ENCODE assay signal across 8 mouse cellular contexts in the genomic region with DNA sequence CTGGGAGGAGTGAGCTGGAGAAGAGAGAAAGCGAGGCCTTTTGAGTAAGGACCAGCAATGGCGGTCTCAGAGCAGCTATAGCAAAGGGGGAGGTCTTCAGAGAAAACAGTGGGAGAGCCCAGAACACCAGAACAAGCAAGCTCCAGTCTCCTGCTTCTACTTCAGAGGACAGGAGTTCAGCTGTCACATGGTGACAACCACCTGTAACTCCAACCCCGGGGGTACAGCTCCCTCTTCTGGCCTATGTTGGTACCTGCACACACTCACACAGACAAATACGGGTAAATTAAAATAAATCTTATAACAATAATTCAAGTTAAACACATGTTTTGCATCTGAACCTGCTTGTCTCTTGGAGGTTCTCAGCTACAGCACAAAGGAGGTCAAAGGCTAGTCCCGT. TPM values are rescaled to one million over a fixed set of nuclear protein-coding genes. Genes with fewer than 3 reads are reported as not detected.
A peak's percentile ranks its signal among the peaks of the same experiment; 100 is the strongest.
DNase-seq lines count a peak whose midpoint lies in the region; ATAC-seq and TF ChIP-seq lines count a peak whose summit lies in the region.

No protein-coding gene starts in this region.

- H3K9me3 ChIP-seq in midbrain, embryonic 11.5 days (ENCODE audit: control insufficient read depth, low read length), result no peaks in the 10 kb centered on the region
- no peaks in the 10 kb centered on the region for H3K9me3 ChIP-seq in midbrain, embryonic 15.5 days
- H3K9me3 ChIP-seq in kidney, embryonic 16.5 days (ENCODE audit: low read length), result no peaks in the 10 kb centered on the region

- H3K4me3 ChIP-seq in midbrain, embryonic 11.5 days (ENCODE audit: low read depth, low read length), result no peak overlapping the region
- H3K4me3 ChIP-seq in midbrain, embryonic 15.5 days, result no peak overlapping the region
- no peak overlapping the region for H3K4me3 ChIP-seq in kidney, embryonic 16.5 days (ENCODE audit: low read length)

- CTCF ChIA-PET in Patski (lab: Charles Lee), result interaction anchor here (0.7 to 1.8 kb wide), 12 partner anchors 16 to 81 kb away, joined by 3 to 11 read pairs (median 4); partner anchors contain the start of genes Cgref1 and Khk

- peak; percentile 91 for DNase-seq in midbrain, embryonic 11.5 days (ENCODE audit: low spot score, missing footprints)
- no peak for DNase-seq in Patski (ENCODE audit: low read depth, low spot score)
- DNase-seq in embryo, embryonic 11 days, result peak; percentile 60
- peak; percentile 58 for DNase-seq in mesoderm, embryonic 11.5 days (ENCODE audit: low read depth, low spot score)
- peak; percentile 62 for DNase-seq in yolk sac, embryonic 10.5 days (ENCODE audit: low spot score)
- DNase-seq in frontal cortex, postnatal 10 days (ENCODE audit: low spot score in 2 of 2), result no peak

- in situ Hi-C loops in Patski (cut with MboI; ENCODE audit: low pct_unique_long_range_greater_than_20kb), result no loop called here

- POLR2A ChIA-PET in Patski (lab: Charles Lee), result interaction anchor here (1.1 kb wide), 1 partner anchor 39 kb away, joined by 9 read pairs; no protein-coding TSS in a partner anchor

- peak; percentile 81 for TF ChIP-seq CTCF in Patski (IDR thresholded peaks at IDR 0.05)

- no peaks in the 10 kb centered on the region for H3K27me3 ChIP-seq in midbrain, embryonic 11.5 days (ENCODE audit: control insufficient read depth, insufficient read depth, low read length)
- no peaks in the 10 kb centered on the region for H3K27me3 ChIP-seq in midbrain, embryonic 15.5 days (replicated peaks)
- H3K27me3 ChIP-seq in Patski, result no peaks in the 10 kb centered on the region
- H3K27me3 ChIP-seq in kidney, embryonic 16.5 days (ENCODE audit: insufficient read depth, low read length), result no peaks in the 10 kb centered on the region

- H3K36me3 ChIP-seq in midbrain, embryonic 11.5 days (ENCODE audit: control insufficient read depth, insufficient read depth, low read length), result no peaks in the 10 kb centered on the region
- H3K36me3 ChIP-seq in midbrain, embryonic 15.5 days (replicated peaks), result no peaks in the 10 kb centered on the region
- H3K36me3 ChIP-seq in kidney, embryonic 16.5 days (ENCODE audit: insufficient read depth, low read length), result no peaks in the 10 kb centered on the region

- H3K4me1 ChIP-seq in midbrain, embryonic 11.5 days (ENCODE audit: control insufficient read depth, insufficient read depth, low read length), result no peaks in the 10 kb centered on the region
- H3K4me1 ChIP-seq in midbrain, embryonic 15.5 days, result no peaks in the 10 kb centered on the region
- H3K4me1 ChIP-seq in kidney, embryonic 16.5 days (ENCODE audit: insufficient read depth, low read length), result no peaks in the 10 kb centered on the region

- H3K4me2 ChIP-seq in midbrain, embryonic 11.5 days, result no peak overlapping the region
- no peak overlapping the region for H3K4me2 ChIP-seq in midbrain, embryonic 15.5 days
- H3K4me2 ChIP-seq in kidney, embryonic 16.5 days (replicated peaks; ENCODE audit: low read depth, low read length), result no peak overlapping the region

- H3K27ac ChIP-seq in midbrain, embryonic 11.5 days (ENCODE audit: low read depth, low read length), result no peak overlapping the region
- H3K27ac ChIP-seq in midbrain, embryonic 15.5 days, result no peak overlapping the region
- no peak overlapping the region for H3K27ac ChIP-seq in kidney, embryonic 16.5 days (ENCODE audit: low read length)

- H3K9ac ChIP-seq in midbrain, embryonic 11.5 days (ENCODE audit: low read length), result no peak overlapping the region
- H3K9ac ChIP-seq in midbrain, embryonic 15.5 days, result no peak overlapping the region
- no peak overlapping the region for H3K9ac ChIP-seq in kidney, embryonic 16.5 days (replicated peaks; ENCODE audit: low read length)

- ATAC-seq in midbrain, embryonic 11.5 days (ENCODE audit: low FRiP score), result no peak
- ATAC-seq in midbrain, embryonic 15.5 days (replicated peaks), result no peak
- ATAC-seq in Patski, result no peak
- ATAC-seq in kidney, embryonic 16.5 days (ENCODE audit: low FRiP score, low TSS enrichment), result 0 out of 2 replicates have a peak, but pooled peaks have one; percentile 27

- WGBS in midbrain, embryonic 11.5 days, result 15% methylated on average over 5 of the region's 5 CpGs
- 19% methylated on average over 5 of the region's 5 CpGs for WGBS in midbrain, embryonic 15.5 days
- 19% methylated on average over 5 of the region's 5 CpGs for WGBS in kidney, embryonic 16.5 days

RNA-seq across cellular contexts. Expression of gene Tcf23, which starts 29.8 kb away (rescaled TPM):
- polyA plus RNA-seq in midbrain, embryonic 11.5 days (2014; fragmentation: Nextera tagmentation; extraction: Ambion mirVana), result not detected in 2 replicates
- polyA plus RNA-seq in midbrain, embryonic 15.5 days (2015; fragmentation: Nextera tagmentation; extraction: Ambion mirVana), result 0.08 TPM in 1 of 2 replicates, not detected in the other
- not detected for polyA plus RNA-seq in Patski (2021)
- 1.9 and 2.2 TPM in 2 replicates for polyA plus RNA-seq in kidney, embryonic 16.5 days (2015; fragmentation: Nextera tagmentation; extraction: Ambion mirVana)

RNA-seq across cellular contexts. Expression of gene Preb, which starts 38.1 kb away (rescaled TPM):
- 89.4 and 91.0 TPM in 2 replicates for polyA plus RNA-seq in midbrain, embryonic 11.5 days (2014; fragmentation: Nextera tagmentation; extraction: Ambion mirVana)
- 110 and 113 TPM in 2 replicates for polyA plus RNA-seq in midbrain, embryonic 15.5 days (2015; fragmentation: Nextera tagmentation; extraction: Ambion mirVana)
- 226 TPM for polyA plus RNA-seq in Patski (2021)
- 172 TPM in 2 replicates for polyA plus RNA-seq in kidney, embryonic 16.5 days (2015; fragmentation: Nextera tagmentation; extraction: Ambion mirVana)

RNA-seq across cellular contexts. Expression of gene Atraid, which starts 49.8 kb away (rescaled TPM):
- polyA plus RNA-seq in midbrain, embryonic 11.5 days (2014; fragmentation: Nextera tagmentation; extraction: Ambion mirVana), result 105 and 107 TPM in 2 replicates
- 161 and 164 TPM in 2 replicates for polyA plus RNA-seq in midbrain, embryonic 15.5 days (2015; fragmentation: Nextera tagmentation; extraction: Ambion mirVana)
- polyA plus RNA-seq in Patski (2021), result 118 TPM
- 158 and 163 TPM in 2 replicates for polyA plus RNA-seq in kidney, embryonic 16.5 days (2015; fragmentation: Nextera tagmentation; extraction: Ambion mirVana)

RNA-seq across cellular contexts. Expression of gene Slc5a6, which starts 50.4 kb away (rescaled TPM):
- 7.3 and 8.3 TPM in 2 replicates for polyA plus RNA-seq in midbrain, embryonic 11.5 days (2014; fragmentation: Nextera tagmentation; extraction: Ambion mirVana)
- 26.9 and 29.1 TPM in 2 replicates for polyA plus RNA-seq in midbrain, embryonic 15.5 days (2015; fragmentation: Nextera tagmentation; extraction: Ambion mirVana)
- 13.2 TPM for polyA plus RNA-seq in Patski (2021)
- 14.6 and 14.7 TPM in 2 replicates for polyA plus RNA-seq in kidney, embryonic 16.5 days (2015; fragmentation: Nextera tagmentation; extraction: Ambion mirVana)

RNA-seq across cellular contexts. Expression of gene Cgref1, which starts 52.9 kb away (rescaled TPM):
- polyA plus RNA-seq in midbrain, embryonic 11.5 days (2014; fragmentation: Nextera tagmentation; extraction: Ambion mirVana), result 6.7 and 8.5 TPM in 2 replicates
- polyA plus RNA-seq in midbrain, embryonic 15.5 days (2015; fragmentation: Nextera tagmentation; extraction: Ambion mirVana), result 62.7 and 66.5 TPM in 2 replicates
- 0.23 TPM for polyA plus RNA-seq in Patski (2021)
- polyA plus RNA-seq in kidney, embryonic 16.5 days (2015; fragmentation: Nextera tagmentation; extraction: Ambion mirVana), result 17.9 and 20.3 TPM in 2 replicates

Comparison
In these comparisons a context has a peak if more than half of its experiments do, and no peak if none do; other contexts are left out.
1. DNase-seq: peak in midbrain, embryonic 11.5 days (single experiment), embryo, embryonic 11 days (single experiment), mesoderm, embryonic 11.5 days (single experiment) and yolk sac, embryonic 10.5 days (single experiment); none in Patski (single experiment) and frontal cortex, postnatal 10 days (0 of 2).